Mouse (Mus musculus) adrenal gland, postnatal 25 days (tissue): ENCODE results near the gene Dennd4b. TPM values are rescaled to one million over a fixed set of nuclear protein-coding genes. Genes with fewer than 3 reads are reported as not detected.
"Not testable (repeated sequence)": the region's sequence is repeated elsewhere in the genome, so short reads cannot be mapped to it uniquely, and the experiment has no call there.

Source experiments
- DNase-seq: peaks from one replicate; pipeline ENCODE4 v3.0.0; 2021; ENCODE audit warnings: mixed read lengths
- total RNA-seq: library from RNA; stranded (reverse); gene quantifications from 2 replicates; pipeline ENCODE4 v1.2.3, GENCODE M21; 2021

Gene Dennd4b
- total RNA-seq, 1 experiment from 2014 or later = 10.7 TPM

DNA sequence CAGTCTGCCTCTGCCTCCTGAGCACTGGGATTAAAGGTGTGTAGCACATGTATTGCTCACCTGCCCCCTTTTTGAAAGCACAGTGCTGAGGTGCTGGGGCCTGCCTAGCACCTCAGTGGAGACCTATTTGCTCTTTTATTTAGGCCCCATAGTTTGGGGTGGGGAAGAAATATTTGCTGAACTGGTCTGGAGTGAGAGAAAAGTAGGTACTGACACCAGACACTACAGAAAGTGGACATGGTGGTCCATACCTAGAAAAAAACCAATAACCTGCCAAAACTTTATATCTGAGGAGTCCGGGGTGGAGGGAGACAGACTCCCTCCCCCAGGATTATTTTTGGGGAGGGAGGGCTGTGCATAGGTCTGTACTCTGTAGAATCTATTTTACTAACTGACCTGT lies 11.8 kb upstream of the Dennd4b start:
- DNase-seq = not testable (repeated sequence)

- peak; percentile 91 for DNase-seq
Measured at GRCm38 (mm10) chr3:90253653-90254418, 11.1 kb upstream of the Dennd4b start, which contains the start of gene Crtc2. Gene Crtc2, plus strand, starts transcription at chr3:90254163.

- peak; percentile 64 for DNase-seq
Measured at GRCm38 (mm10) chr3:90254419-90255193, 10.4 kb upstream of the Dennd4b start.

DNA sequence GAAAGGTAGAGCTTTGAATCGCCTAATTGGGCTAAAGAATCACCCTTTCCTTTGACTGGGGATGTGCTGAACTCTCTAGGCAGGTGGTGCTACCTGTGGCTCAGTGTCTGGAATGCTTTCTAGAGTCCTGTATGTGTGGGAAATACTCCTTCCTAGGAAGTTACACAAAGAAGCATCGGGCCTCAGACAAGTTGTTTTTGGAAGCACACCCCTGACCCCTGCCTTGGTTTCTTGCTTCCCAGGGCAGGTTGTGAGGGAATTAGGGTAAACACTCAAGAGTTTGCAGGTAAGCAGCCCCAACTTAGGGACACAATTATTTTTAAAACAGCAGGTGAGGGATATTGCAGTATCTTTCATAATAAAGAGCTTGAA lies 9.8 kb upstream of the Dennd4b start:
- no peak for DNase-seq

DNA sequence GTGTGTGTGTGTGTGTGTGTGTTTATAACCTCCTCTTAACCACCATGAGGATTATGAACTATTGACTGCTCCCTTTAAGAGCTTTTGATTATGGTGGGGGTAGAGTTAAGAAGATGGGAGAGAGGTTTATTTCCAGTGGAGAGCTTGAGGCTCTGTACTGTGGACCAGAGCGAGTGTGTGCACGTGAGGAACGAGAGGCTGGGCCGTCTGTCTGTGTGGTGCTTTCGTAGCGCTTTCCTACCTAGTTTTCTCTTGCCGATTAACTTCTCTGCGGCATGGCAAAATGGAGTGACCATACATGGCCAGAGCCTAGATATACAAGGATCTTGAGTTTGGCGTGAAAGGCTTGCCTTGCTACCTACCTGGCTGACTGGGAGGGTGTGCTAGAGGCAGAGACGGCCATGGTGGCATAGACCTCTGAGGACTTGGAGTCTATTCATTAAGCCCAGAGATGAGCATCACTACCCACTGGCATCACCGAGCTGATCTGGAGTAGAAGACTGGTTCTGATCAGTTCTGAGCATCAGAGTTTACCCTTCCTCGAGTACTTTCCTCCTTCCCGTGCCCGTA lies 9.1 kb upstream of the Dennd4b start:
- DNase-seq = no peak

DNA sequence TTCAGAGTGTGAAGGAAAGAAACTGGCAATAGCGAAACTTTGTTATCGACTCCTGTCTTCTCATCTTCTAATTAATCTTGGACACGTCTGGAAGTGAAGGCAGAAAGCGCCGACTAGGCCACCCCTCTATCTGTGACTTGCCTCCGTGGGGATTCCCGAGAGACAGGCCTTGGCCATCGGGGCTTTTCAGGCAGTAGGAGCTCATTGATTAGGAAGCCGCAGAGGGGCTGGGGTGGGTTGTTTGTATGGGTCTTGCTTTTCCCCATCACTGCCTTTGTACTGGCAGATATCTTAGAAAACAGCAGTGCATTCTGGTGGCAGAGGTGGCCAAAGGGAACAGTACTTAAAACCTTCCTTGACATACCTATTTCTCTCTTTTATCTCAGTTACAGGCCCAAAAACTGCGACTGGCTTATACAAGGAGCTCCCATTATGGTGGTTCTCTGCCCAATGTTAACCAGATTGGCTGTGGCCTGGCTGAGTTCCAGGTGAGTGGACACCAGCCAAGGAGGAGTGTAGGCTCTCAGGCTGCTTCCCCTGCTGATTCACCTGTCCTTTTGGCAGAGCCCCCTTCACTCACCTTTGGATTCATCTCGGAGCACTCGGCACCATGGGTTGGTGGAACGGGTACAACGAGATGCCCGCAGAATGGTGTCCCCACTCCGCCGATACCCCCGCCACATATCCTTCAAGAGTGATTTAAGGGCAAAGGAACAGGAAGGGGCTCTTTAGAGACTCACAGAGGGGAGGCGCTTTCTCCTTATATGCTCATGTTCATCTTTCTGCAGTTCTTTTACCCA lies 8.1 kb upstream of the Dennd4b start:
- peak; percentile 68 for DNase-seq

- no peak for DNase-seq
Measured at GRCm38 (mm10) chr3:90258521-90258920, 6.5 kb upstream of the Dennd4b start.

DNA sequence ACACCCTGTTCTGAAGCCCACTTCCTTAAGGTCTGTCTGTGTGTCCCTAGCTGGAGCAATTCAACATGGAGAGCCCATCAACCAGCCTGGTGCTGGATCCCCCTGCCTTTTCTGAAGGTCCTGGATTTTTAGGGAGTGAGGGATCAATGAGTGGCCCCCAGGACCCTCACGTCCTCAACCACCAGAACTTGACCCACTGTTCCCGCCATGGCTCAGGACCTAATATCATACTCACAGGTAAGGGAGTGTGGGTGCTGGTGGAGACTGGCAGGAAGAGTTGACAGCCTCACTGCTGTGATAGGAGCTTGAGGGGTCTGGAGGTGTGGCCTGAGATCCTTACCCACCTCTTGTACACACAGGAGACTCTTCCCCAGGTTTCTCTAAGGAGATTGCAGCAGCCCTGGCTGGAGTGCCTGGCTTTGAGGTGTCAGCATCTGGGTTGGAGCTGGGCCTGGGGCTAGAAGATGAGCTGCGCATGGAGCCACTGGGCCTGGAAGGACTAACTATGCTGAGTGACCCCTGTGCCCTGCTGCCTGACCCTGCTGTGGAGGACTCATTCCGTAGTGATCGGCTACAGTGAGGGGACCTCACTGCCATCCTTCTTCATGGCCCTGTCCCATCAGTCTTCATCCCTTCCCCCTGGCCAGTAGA lies 1.7 kb upstream of the Dennd4b start:
- no peak for DNase-seq

DNA sequence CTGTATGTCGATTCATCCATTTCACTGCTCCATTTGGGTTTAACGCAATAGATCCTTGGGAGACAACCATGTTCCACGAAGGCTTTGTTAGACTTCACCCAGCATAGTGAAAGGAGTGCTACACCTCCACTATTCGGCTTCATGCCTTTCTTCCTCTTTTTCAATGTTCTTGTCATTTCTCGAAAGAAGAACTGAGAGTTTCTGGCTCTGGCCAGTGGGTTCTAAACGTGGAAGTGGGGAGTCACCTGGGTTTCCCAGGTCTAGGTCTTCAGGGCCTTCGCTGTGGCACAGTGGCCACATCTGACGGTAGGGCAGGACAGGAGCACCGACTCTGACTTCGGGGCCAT lies 325 bp upstream of the Dennd4b start:
- DNase-seq = no peak

- no peak for DNase-seq
Measured at GRCm38 (mm10) chr3:90265932-90266741, 1.2 kb downstream of the Dennd4b start.

GRCm38 (mm10) chr3:90266901-90267775 lies 2.2 kb downstream of the Dennd4b start:
- no peak for DNase-seq

DNA sequence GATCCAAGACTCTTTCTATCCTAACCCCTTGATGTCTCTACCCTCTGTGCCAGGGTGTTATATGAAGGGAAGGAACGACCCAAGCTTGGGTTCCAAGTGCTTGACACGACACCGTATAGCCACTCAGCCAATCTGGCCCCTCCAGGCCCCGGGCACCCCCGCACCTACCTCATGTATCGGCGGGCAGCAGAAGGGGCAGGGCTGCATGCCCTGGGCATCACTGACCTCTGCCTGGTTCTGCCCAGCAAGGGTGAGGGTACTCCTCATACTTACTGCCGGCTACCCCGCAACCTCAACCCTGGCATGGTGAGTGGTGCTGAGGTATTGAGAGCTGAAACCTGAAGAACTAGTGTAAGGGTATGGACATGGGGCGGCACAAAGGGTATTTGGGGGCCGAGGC lies 3.2 kb downstream of the Dennd4b start:
- no peak for DNase-seq

DNA sequence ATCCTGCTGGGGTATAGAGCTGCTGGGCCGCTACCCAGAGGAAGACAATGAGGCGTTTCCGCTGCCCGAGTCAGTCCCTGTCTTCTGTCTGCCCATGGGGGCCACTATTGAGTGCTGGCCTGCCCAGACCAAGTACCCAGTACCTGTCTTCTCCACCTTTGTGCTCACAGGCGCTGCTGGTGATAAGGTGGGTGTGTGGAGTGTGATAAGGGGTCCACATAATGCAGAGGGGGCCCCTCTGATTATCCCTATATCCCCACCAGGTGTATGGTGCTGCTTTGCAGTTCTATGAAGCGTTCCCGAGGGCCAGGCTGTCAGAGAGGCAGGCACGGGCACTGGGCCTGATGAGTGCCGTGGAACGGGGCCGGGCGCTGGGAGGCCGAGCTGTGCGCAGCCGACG lies 4.0 kb downstream of the Dennd4b start:
- no peak for DNase-seq

DNA sequence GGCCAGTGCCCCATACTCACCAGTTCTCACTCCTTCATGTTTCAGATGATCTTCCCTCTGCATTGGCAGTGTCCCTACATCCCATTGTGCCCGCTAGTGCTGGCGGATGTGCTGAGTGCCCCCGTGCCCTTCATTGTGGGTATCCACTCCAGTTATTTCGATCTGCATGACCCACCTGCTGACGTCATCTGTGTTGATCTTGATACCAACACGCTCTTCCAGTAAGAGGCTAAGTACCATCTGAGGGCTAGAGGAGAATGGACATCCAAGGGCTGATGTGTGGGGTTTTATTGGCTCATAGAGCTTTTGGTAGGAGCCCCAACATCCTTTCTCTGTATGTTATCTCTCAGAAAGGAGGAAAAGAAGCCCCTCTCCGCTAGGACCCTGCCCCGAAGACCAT lies 5.8 kb downstream of the Dennd4b start:
- DNase-seq = no peak

GRCm38 (mm10) chr3:90272170-90272569 lies 7.2 kb downstream of the Dennd4b start:
- no peak for DNase-seq

DNA sequence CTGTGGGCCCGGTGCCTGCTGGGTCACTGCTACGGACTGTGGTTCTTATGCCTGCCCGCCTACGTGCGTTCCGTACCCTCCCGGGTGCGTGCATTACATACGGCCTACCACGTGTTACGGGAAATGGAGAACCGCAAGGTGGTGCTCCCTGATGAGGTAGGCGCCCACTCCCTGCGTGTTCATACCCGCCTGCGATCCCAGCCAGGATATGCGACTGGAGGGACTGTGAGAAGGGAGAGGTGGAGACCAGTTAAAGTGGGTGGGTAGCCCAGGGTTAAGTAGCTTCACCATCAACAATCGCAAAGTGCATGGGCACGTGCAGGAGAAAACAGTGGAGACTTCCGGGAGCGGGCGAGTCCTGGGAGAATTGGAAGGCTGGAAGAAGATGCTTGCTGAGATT lies 8.9 kb downstream of the Dennd4b start:
- no peak for DNase-seq

DNA sequence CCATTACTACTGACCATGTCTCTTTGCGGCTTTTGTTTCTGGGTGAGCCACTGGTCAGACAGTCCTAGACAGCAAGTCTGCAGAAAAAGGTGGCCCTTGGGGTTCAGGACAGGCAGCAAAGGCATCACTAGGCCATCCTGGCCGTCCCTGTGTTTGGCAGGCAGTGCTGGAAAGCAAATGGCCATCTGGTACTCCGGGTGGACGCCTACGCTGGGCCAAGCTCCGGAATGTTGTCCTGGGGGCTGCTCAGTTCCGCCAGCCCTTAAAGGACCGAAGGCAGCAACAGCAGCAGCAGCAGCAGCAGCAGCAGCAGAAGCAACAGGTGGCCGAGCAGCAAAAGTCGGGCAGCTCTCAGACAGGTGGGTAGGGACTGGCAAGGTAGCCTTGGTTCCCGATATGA lies 10.3 kb downstream of the Dennd4b start:
- no peak for DNase-seq

DNA sequence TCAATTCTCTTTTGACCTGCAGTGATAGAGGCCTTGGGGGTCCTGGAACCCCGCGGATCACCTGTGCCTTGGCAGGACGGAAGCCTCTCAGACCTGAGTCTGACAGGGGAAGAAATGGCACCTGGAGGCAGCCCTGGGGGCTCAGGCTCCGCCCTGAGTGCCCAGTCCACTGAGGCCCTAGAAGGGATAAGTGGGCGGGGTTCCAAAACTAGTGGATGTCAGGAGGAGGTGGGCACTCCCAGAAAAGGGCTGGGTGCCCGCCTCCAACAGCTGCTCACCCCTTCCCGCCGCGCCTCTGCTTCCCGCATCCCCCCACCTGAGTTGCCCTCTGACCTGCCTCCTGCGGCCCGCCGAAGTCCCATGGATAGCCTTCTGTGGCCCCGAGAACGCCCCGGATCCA lies 11.9 kb downstream of the Dennd4b start:
- no peak for DNase-seq

GRCm38 (mm10) chr3:90277793-90278192 lies 12.8 kb downstream of the Dennd4b start:
- no peak for DNase-seq

DNA sequence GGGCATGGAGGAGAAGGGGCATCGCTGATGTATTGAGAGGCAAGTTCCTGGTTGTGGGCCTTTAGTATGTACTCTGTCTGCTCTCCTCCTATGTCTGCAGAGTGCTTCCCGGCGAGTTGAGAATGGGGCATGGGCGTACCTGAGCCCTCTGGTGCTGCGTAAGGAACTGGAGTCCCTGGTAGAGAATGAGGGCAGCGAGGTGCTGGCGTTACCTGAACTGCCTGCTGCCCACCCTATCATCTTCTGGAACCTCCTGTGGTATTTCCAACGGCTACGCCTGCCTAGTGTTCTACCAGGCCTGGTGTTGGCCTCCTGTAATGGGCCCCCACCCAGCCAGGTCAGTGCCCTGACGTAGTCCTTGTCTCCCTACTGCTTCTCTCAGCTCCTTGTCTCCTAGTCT lies 13.2 kb downstream of the Dennd4b start:
- DNase-seq = no peak
